Comparison of ENCODE assay signal across 15 mouse cellular contexts in the genomic region with DNA sequence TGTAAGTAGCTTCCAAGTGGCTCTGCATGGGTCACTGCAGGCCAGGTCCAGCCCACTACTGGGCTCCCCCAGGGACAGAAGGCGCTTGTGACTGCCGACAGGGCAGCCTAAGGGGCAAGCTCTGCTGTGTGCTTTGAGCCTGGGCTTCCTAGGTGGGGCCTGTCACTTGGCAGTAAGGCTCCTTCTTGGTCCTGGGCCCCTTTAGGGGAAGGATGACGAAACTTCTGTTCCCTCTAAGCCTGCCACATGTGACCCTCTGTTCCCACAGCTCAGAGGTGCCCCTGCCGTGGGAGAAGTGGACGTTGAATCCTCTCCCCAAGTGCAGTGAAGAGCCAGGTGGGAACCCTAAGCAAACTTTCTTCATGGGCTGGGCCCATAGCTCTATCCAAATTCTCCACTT.
DNase-seq lines count a peak whose midpoint lies in the region; ATAC-seq and TF ChIP-seq lines count a peak whose summit lies in the region.
"Had no signal": no experiment of that assay in that cellular context is flagged by ENCODE, and none has a peak within 500 bp of the region (broad histone marks: within the 10 kb centered on the region; RNA-seq: fewer than 3 reads in every experiment).

No protein-coding gene starts in this region.

- no peak for TF ChIP-seq CTCF in CH12.LX (conservative IDR thresholded peaks at IDR 0.05 in 1 of 2, IDR thresholded peaks at IDR 0.05 in 1 of 2; ENCODE audit: low read depth in 2 of 2, low read length in 2 of 2)
- TF ChIP-seq CTCF in intestine, postnatal 0 days (IDR thresholded peaks at IDR 0.05; ENCODE audit: low read depth): no peak

- no peaks in the 10 kb centered on the region for H3K36me3 ChIP-seq in hindbrain, embryonic 10.5 days
- no peaks in the 10 kb centered on the region for H3K36me3 ChIP-seq in hindbrain, embryonic 14.5 days (replicated peaks; ENCODE audit: control insufficient read depth, insufficient read depth)
- no peaks in the 10 kb centered on the region for H3K36me3 ChIP-seq in CH12.LX (replicated peaks in 1 of 2; ENCODE audit: control insufficient read depth in 1 of 2, insufficient read depth in 1 of 2, low read length in 1 of 2)
- no peaks in the 10 kb centered on the region for H3K36me3 ChIP-seq in intestine, postnatal 0 days (ENCODE audit: control insufficient read depth, insufficient read depth)
- H3K36me3 ChIP-seq: embryonic facial prominence, embryonic 12.5 days; heart, embryonic 15.5 days had no signal

- ATAC-seq in hindbrain, embryonic 14.5 days (ENCODE audit: low FRiP score): no peak
- peak; percentile 32; the same call in 1 of the 2 replicates for ATAC-seq in intestine, postnatal 0 days

- WGBS in hindbrain, embryonic 10.5 days: 67% methylated on average over 5 of the region's 5 CpGs
- WGBS in hindbrain, embryonic 14.5 days: 55% methylated on average over 5 of the region's 5 CpGs
- WGBS in intestine, postnatal 0 days: 59% methylated on average over 5 of the region's 5 CpGs

- H3K4me1 ChIP-seq in hindbrain, embryonic 10.5 days (replicated peaks): peaks cover 39% of the 10 kb centered on the region
- peaks cover 7% of the 10 kb centered on the region for H3K4me1 ChIP-seq in hindbrain, embryonic 14.5 days (replicated peaks; ENCODE audit: control insufficient read depth, insufficient read depth, low read length)
- peaks cover 53 to 88% of the 10 kb centered on the region in 2 experiments for H3K4me1 ChIP-seq in CH12.LX (ENCODE audit: control insufficient read depth in 1 of 2, insufficient read depth in 2 of 2)
- H3K4me1 ChIP-seq in brown adipose tissue, adult 24 weeks (ENCODE audit: control insufficient read depth, insufficient read depth, insufficient read length, low read length): peaks cover 13% of the 10 kb centered on the region
- H3K4me1 ChIP-seq in intestine, postnatal 0 days (replicated peaks; ENCODE audit: control insufficient read depth, insufficient read depth, low read length): peaks cover 3% of the 10 kb centered on the region; the same call in 1 of the 2 replicates

- H3K9me3 ChIP-seq in hindbrain, embryonic 10.5 days: no peaks in the 10 kb centered on the region
- H3K9me3 ChIP-seq in hindbrain, embryonic 14.5 days (ENCODE audit: control insufficient read depth, low read length): no peaks in the 10 kb centered on the region
- no peaks in the 10 kb centered on the region for H3K9me3 ChIP-seq in CH12.LX (replicated peaks; ENCODE audit: low read length)
- no peaks in the 10 kb centered on the region for H3K9me3 ChIP-seq in intestine, postnatal 0 days (ENCODE audit: control insufficient read depth)
- H3K9me3 ChIP-seq: embryonic facial prominence, embryonic 12.5 days; heart, embryonic 15.5 days had no signal

- no peaks in the 10 kb centered on the region for H3K79me2 ChIP-seq in CH12.LX (replicated peaks; ENCODE audit: control insufficient read depth, extremely low read depth, insufficient read depth, poor library complexity, severe bottlenecking)

- TF ChIP-seq RAD21 in CH12.LX (IDR thresholded peaks at IDR 0.05; ENCODE audit: low read depth, low read length): no peak

- dilution Hi-C loops in CH12.LX (cut with MboI; ENCODE audit: extremely low pct_ligation_motif_present, extremely low pct_unique_long_range_greater_than_20kb, low sequenced_read_pairs): no loop called here

- no peak for TF ChIP-seq POLR2A in CH12.LX (IDR thresholded peaks at IDR 0.05; ENCODE audit: low read depth, low read length)

- no peak for DNase-seq in hindbrain, embryonic 10.5 days (ENCODE audit: low spot score)
- DNase-seq in hindbrain, embryonic 14.5 days (ENCODE audit: low spot score): no peak
- no peak for DNase-seq in CH12.LX (ENCODE audit: extremely low read depth)
- DNase-seq in thymus, adult 18-20 months: no peak
- no peak for DNase-seq in layer of hippocampus, postnatal 25 days (ENCODE audit: extremely low spot score in 1 of 2, low spot score in 1 of 2)
- DNase-seq: cerebellum, adult 8-10 months; kidney, adult 18-20 months; lung, postnatal 36 days; retina, postnatal 1 day; thymus, adult 2 months had no signal

- H3K4me3 ChIP-seq in hindbrain, embryonic 10.5 days: no peak overlapping the region
- H3K4me3 ChIP-seq in hindbrain, embryonic 14.5 days (replicated peaks; ENCODE audit: low read length): no peak overlapping the region
- no peak overlapping the region for H3K4me3 ChIP-seq in CH12.LX (replicated peaks in 1 of 3; ENCODE audit: low read depth in 2 of 3, low read length in 2 of 3, poor library complexity in 1 of 3)
- H3K4me3 ChIP-seq in brown adipose tissue, adult 24 weeks (ENCODE audit: insufficient read depth, low read depth, low read length): no peak overlapping the region
- no peak overlapping the region for H3K4me3 ChIP-seq in intestine, postnatal 0 days (ENCODE audit: low read depth, low read length)
- H3K4me3 ChIP-seq: embryonic facial prominence, embryonic 12.5 days; heart, embryonic 15.5 days; myocyte had no signal

- H3K4me2 ChIP-seq in hindbrain, embryonic 14.5 days (replicated peaks): no peak overlapping the region
- H3K4me2 ChIP-seq in CH12.LX (ENCODE audit: insufficient read depth, low read depth, poor library complexity, severe bottlenecking): no peak overlapping the region
- no peak overlapping the region for H3K4me2 ChIP-seq in intestine, postnatal 0 days (replicated peaks; ENCODE audit: low read depth)
- H3K4me2 ChIP-seq: embryonic facial prominence, embryonic 12.5 days; heart, embryonic 15.5 days had no signal

- no peaks in the 10 kb centered on the region for H3K27me3 ChIP-seq in hindbrain, embryonic 10.5 days (ENCODE audit: insufficient read depth, poor library complexity, severe bottlenecking)
- H3K27me3 ChIP-seq in hindbrain, embryonic 14.5 days (ENCODE audit: control insufficient read depth, insufficient read depth, low read length): no peaks in the 10 kb centered on the region
- no peaks in the 10 kb centered on the region for H3K27me3 ChIP-seq in CH12.LX (replicated peaks)
- H3K27me3 ChIP-seq in intestine, postnatal 0 days (replicated peaks; ENCODE audit: control insufficient read depth, insufficient read depth, low read length): no peaks in the 10 kb centered on the region
- H3K27me3 ChIP-seq: heart, embryonic 15.5 days had no signal

- peak overlapping the region; percentile 54; the same call in 1 of the 2 replicates for H3K27ac ChIP-seq in hindbrain, embryonic 10.5 days
- no peak overlapping the region for H3K27ac ChIP-seq in hindbrain, embryonic 14.5 days
- H3K27ac ChIP-seq in CH12.LX (ENCODE audit: insufficient read depth, low read depth): peak overlapping the region; percentile 27; the same call in 1 of the 2 replicates
- peak overlapping the region; percentile 74 for H3K27ac ChIP-seq in brown adipose tissue, adult 24 weeks (replicated peaks; ENCODE audit: low read depth, low read length)
- no peak overlapping the region for H3K27ac ChIP-seq in intestine, postnatal 0 days (ENCODE audit: low read depth, low read length)
- H3K27ac ChIP-seq: embryonic facial prominence, embryonic 12.5 days; heart, embryonic 15.5 days had no signal

- TF ChIP-seq EP300 in CH12.LX (IDR thresholded peaks at IDR 0.05; ENCODE audit: low read length): no peak

- H3K9ac ChIP-seq in hindbrain, embryonic 14.5 days: no peak overlapping the region
- peak overlapping the region; percentile 46 for H3K9ac ChIP-seq in CH12.LX (ENCODE audit: insufficient read depth, low read depth)
- no peak overlapping the region for H3K9ac ChIP-seq in intestine, postnatal 0 days (ENCODE audit: low read depth, low read length)
- H3K9ac ChIP-seq: embryonic facial prominence, embryonic 12.5 days; heart, embryonic 15.5 days had no signal

- in situ Hi-C loops in CH12.LX (cut with MboI; ENCODE audit: low pct_ligation_motif_present, low pct_unique_long_range_greater_than_20kb, low sequenced_read_pairs): no loop called here

TF ChIP-seq in CH12.LX, 34 proteins besides CTCF, POLR2A, EP300 and RAD21:
- TF ChIP-seq ETS1 (conservative IDR thresholded peaks at IDR 0.05; ENCODE audit: low read depth, low read length) (no peak; the same call in 1 of the 2 replicates), KAT2A (IDR thresholded peaks at IDR 0.05; ENCODE audit: insufficient replicate concordance, low read length) (no peak), ELF1 (IDR thresholded peaks at IDR 0.05; ENCODE audit: low read depth, low read length) (no peak), BHLHE40 (IDR thresholded peaks at IDR 0.05; ENCODE audit: low read depth, low read length) (peak; percentile 11; the same call in 1 of the 2 replicates), IRF4 (IDR thresholded peaks at IDR 0.05; ENCODE audit: low read depth, low read length) (0 out of 2 replicates have a peak, but pooled peaks have one; percentile 4), ZC3H11A (IDR thresholded peaks at IDR 0.05; ENCODE audit: low read depth, low read length) (no peak), TCF12 (IDR thresholded peaks at IDR 0.05; ENCODE audit: low read depth, low read length) (no peak; the same call in 1 of the 2 replicates), USF2 (conservative IDR thresholded peaks at IDR 0.05; ENCODE audit: low read depth, low read length) (no peak), MXI1 (IDR thresholded peaks at IDR 0.05; ENCODE audit: low read depth, low read length) (0 out of 2 replicates have a peak, but pooled peaks have one; percentile 23), ZMIZ1 (IDR thresholded peaks at IDR 0.05; ENCODE audit: low read depth, low read length) (no peak), ZNF384 (IDR thresholded peaks at IDR 0.05; ENCODE audit: low read depth, low read length) (no peak), JUND (conservative IDR thresholded peaks at IDR 0.05; ENCODE audit: low read depth, low read length) (no peak), RCOR1 (conservative IDR thresholded peaks at IDR 0.05; ENCODE audit: low read depth, low read length) (no peak), UBTF (IDR thresholded peaks at IDR 0.05; ENCODE audit: low read depth, low read length) (no peak), MEF2A (IDR thresholded peaks at IDR 0.05; ENCODE audit: borderline replicate concordance, low read depth, low read length) (no peak; the same call in 1 of the 2 replicates), ZKSCAN1 (IDR thresholded peaks at IDR 0.05; ENCODE audit: borderline replicate concordance, low read depth, low read length) (no peak), NELFE (IDR thresholded peaks at IDR 0.05; ENCODE audit: low read depth, low read length) (no peak), MAX (IDR thresholded peaks at IDR 0.05; ENCODE audit: low read length) (peak; percentile 26; the same call in 1 of the 2 replicates), USF1 (IDR thresholded peaks at IDR 0.05; ENCODE audit: low read depth, low read length) (peak; percentile 31), MAZ (IDR thresholded peaks at IDR 0.05; ENCODE audit: low read depth, low read length) (no peak), MAFK (IDR thresholded peaks at IDR 0.05; ENCODE audit: insufficient replicate concordance, low read length) (no peak), CHD2 (IDR thresholded peaks at IDR 0.05; ENCODE audit: low read length) (no peak), PAX5 (IDR thresholded peaks at IDR 0.05; ENCODE audit: low read length) (no peak), MYC (IDR thresholded peaks at IDR 0.05; ENCODE audit: low read depth, low read length) (no peak), HCFC1 (IDR thresholded peaks at IDR 0.05; ENCODE audit: low read depth, low read length) (no peak)

Comparison
In these comparisons a context has a peak if more than half of its experiments do, and no peak if none do; other contexts are left out.
1. H3K27ac ChIP-seq: peak in hindbrain, embryonic 10.5 days (single experiment), CH12.LX (single experiment) and brown adipose tissue, adult 24 weeks (single experiment); none in hindbrain, embryonic 14.5 days (single experiment) and intestine, postnatal 0 days (single experiment).